In genomic region chr8:105925123-105925522, GRCm38 (mm10) we compare ENCODE assay signal across 18 mouse cellular contexts. TPM values are rescaled to one million over a fixed set of nuclear protein-coding genes. Genes with fewer than 3 reads are reported as not detected.
"Had no signal": no experiment of that assay in that cellular context is flagged by ENCODE, and none has a peak within 500 bp of the region (broad histone marks: within the 10 kb centered on the region; RNA-seq: fewer than 3 reads in every experiment).

No protein-coding gene starts in this region.

- H3K36me3 ChIP-seq: midbrain, embryonic 15.5 days had no signal

- H3K9me3 ChIP-seq: intestine, embryonic 15.5 days; limb, embryonic 15.5 days; liver, embryonic 12.5 days; midbrain, embryonic 10.5 days; midbrain, embryonic 15.5 days; neural tube, embryonic 13.5 days had no signal

- H3K4me3 ChIP-seq: intestine, embryonic 15.5 days; limb, embryonic 15.5 days; liver, embryonic 12.5 days; midbrain, embryonic 10.5 days; midbrain, embryonic 15.5 days; neural tube, embryonic 13.5 days had no signal

- ATAC-seq: intestine, embryonic 15.5 days; liver, embryonic 12.5 days; midbrain, embryonic 15.5 days had no signal

- H3K9ac ChIP-seq: intestine, embryonic 15.5 days; limb, embryonic 15.5 days; liver, embryonic 12.5 days; lung, embryonic 14.5 days; midbrain, embryonic 15.5 days; neural tube, embryonic 13.5 days had no signal

- H3K27ac ChIP-seq: intestine, embryonic 15.5 days; limb, embryonic 15.5 days; liver, embryonic 12.5 days; midbrain, embryonic 10.5 days; midbrain, embryonic 15.5 days; neural tube, embryonic 13.5 days had no signal

- H3K27me3 ChIP-seq: intestine, embryonic 15.5 days; limb, embryonic 15.5 days; liver, embryonic 12.5 days; midbrain, embryonic 15.5 days; neural tube, embryonic 13.5 days had no signal

- H3K4me2 ChIP-seq: intestine, embryonic 15.5 days; limb, embryonic 15.5 days; liver, embryonic 12.5 days; lung, embryonic 14.5 days; midbrain, embryonic 15.5 days; neural tube, embryonic 13.5 days had no signal

- H3K4me1 ChIP-seq: intestine, embryonic 15.5 days; limb, embryonic 15.5 days; midbrain, embryonic 15.5 days had no signal

- DNase-seq: kidney, adult 18-20 months; kidney, postnatal 10 days; layer of hippocampus, postnatal 36 days; lung, embryonic 14.5 days; lung, postnatal 10 days; lung, postnatal 4 days; retina, postnatal 1 day; thymus, adult 2 months; thymus, postnatal 36 days had no signal

RNA-seq across cellular contexts. Expression of gene Lcat, which starts 18.1 kb away (rescaled TPM):
- total RNA-seq: megakaryocyte, adult 5-6 weeks had no signal

RNA-seq across cellular contexts. Expression of gene Nrn1l, which starts 31.8 kb away (rescaled TPM):
- polyA plus RNA-seq: liver, embryonic 16.5 days; lung, embryonic 14.5 days; stomach, embryonic 16.5 days had no signal
